Mouse (Mus musculus) regulatory T cell (primary cell): ENCODE measurements around the gene Pfkl.
"Not testable (repeated sequence)": the region's sequence is repeated elsewhere in the genome, so short reads cannot be mapped to it uniquely, and the experiment has no call there.

Experiments used
- in situ Hi-C: fragments of 300-600 bp; cut with MboI, MseI; formaldehyde crosslinking; loops from one replicate; pipeline ENCODE4 v1.15.1; 2025; ENCODE audit warnings: high pct_unique_total_duplicates

Pfkl gene

DNA sequence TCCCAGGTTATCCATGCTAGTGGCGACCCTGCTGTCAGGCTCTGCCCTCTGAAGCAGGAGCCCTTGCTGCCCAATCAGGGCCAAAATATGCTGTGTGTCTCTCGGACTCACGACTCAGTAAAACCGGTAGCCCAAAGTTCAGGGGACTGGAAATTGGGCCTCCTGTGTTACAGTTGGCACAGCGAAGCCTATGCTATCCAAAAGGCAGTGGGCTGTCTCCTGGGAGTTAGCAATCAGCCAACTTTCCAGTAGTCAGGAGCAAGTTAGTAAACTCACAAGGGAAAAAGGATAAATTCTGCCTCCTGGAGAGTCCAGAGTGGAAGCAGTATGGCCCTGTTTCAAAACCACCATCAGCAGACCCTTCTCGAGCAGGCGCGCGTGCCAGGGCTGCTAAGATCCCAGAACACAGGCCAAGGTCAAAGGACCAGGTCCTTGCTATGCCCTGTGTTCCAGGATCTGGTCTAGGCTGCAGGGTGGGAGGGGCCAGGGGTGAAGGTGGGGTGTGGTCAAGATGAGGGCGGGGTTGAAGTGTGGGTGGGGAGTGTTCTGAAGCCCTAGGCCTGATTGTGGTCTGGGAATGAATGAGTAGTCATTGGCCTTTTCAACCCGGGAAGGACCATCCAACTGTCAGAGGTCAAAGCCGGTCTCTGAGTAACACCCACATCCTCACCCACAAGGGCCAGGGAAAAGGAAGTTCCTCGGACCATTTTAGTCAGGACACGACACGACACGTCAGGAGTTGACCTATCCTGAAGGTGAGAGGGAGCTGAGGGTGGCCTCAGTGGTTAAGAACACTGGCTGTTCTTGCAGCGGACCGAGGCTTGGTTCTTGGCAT lies 3.0 kb upstream of the Pfkl start:
- in situ Hi-C loops: no loop called here

GRCm38 (mm10) chr10:78011116-78011515 lies 1.2 kb upstream of the Pfkl start:
- in situ Hi-C loops: not testable (repeated sequence)

- in situ Hi-C loops: no loop called here
These were observed 452 bp upstream of the Pfkl start for GRCm38 (mm10) chr10:78010335-78010734.

DNA sequence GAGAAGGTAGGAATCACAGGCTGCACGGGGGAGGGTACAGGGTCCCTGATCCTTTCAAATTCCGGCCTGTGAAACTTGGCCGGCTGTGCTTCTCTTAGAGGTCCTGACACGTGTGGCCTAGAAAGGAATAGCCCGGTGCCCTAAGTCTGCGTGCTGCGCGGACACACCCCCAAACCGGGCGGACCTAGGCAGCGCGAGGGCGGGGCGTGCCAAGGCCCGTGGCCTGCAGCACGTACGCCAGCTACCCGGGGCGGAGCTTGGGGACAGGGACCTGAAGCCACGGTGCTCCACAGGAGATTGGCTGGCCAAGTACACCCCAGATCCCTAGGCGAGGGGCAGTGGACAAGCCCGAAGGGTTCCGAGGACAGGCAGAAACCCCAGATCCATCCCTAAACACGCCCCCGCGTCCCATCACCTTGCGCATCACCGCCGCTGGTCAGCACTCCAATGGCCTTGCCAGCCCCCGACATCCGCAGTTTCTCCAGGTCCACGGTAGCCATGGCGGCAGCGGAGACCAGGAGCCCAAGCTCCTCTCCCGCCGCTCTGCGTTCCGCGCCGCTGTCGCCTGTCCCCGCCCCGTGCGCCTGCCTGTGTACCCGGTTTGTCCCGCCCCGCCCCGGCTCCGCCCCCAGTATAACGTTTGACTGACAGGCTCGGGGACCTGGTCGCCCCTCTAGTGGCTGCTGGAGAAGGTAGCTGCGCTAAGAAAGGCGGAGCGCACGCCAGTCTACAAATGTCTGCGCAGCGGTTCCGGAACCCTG lies 519 bp downstream of the Pfkl start:
- in situ Hi-C loops: no loop called here

- in situ Hi-C loops: no loop called here
These were observed 1.7 kb downstream of the Pfkl start for GRCm38 (mm10) chr10:78008169-78008568.

DNA sequence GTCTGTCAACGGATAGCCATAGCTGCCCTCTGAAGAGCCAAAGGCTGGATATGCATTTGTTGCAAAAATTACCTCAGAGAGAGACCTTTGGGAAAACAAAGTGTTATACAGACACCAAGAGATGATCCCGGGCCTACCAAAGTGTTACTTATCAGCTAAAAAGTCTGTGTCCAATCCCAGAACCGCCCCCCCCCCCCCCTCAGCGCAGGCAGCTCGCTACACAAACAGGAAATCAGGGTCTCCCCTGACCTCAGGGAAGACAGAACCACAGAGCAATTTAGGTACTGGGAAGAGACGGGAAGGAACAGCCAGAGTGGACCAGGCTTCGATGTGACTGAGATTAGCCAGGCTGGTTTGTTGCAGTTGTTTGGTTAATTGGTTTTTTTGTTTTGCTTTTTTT lies 2.7 kb downstream of the Pfkl start:
- in situ Hi-C loops: no loop called here

DNA sequence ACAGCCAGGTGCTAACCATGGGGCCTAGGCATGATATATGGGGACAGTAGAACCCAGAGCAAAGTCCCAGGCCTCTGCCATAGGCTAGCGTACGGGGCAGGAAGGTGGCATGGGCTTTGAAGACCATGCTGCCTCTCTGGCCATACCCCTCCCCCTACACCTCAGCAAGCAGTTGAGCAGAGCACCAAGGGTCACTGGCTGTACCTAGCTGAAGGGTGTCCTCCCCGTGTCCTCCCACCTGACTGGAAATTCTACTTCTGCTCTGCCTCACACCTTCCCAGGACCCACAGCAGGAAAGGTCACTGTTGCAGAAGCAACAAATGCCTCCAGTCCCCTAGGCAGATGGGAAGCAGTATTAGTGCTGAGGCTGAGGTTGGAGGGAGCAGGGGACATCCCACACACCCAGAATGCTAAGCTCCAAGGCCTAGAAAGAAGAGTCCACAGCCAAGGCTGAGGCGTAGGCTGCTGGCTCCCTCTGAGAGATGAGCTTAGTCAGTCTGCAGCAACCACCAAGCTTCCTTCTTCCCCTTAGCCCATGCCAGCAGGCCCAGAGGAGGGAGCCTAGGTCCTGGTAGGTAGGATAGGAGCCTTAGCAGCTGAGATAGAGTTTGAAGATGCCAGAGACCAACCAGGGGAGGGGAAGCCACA lies 4.0 kb downstream of the Pfkl start:
- in situ Hi-C loops: no loop called here

DNA sequence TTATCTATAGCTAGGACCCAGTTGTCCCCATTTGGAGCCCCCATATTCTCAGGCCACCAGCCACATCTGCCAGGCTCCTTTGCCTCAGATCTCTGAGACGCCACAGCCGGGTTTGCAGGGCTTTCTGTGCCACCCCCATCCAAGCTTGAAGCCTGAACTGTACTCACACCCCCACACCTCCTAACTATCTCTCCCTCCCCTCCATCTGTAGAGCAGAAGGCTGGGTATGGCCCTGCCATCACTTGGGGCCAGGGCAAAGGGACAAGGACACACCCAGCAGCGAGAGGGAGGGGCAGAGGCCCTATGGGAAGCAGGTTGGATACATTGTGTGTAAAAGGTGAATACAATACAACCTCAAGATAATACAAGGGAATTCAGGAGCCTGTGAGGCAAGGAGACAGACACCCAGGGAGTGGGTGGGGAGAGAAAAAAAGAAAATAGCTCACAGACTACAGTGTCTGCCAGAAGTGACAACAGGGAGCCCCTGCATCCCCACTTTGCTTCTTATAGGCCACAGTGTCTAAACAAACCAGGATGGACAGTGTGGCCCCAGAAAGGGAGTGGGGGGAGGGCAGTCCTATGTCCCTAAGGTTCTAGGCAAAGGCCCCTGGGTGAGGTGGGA lies 5.3 kb downstream of the Pfkl start:
- in situ Hi-C loops: no loop called here

- in situ Hi-C loops: no loop called here
These were observed 7.6 kb downstream of the Pfkl start for GRCm38 (mm10) chr10:78002316-78002715.

DNA sequence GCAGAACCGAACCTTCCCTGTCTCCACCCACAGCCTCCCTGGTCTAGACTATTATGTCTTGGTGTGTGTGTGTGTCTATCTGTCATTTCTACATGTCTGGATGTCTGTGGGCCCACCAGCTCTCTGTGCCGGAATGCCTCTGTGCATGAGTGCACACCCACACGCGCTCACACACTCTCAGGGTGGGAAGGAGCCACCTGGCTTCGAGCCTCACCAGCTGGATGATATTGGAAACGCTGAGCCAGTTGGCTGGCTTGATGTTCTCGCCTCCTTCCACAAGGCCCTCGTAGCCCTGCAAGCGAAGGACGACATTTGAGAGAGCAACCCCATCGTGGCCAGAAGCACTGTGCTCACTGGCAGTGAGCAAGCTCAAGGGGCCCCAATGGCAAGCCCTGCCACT lies 8.1 kb downstream of the Pfkl start:
- in situ Hi-C loops: no loop called here

GRCm38 (mm10) chr10:78000200-78000599 lies 9.7 kb downstream of the Pfkl start:
- in situ Hi-C loops: no loop called here

GRCm38 (mm10) chr10:77995639-77996038 lies 14.2 kb downstream of the Pfkl start:
- in situ Hi-C loops: no loop called here

GRCm38 (mm10) chr10:77985775-77986174 lies 24.1 kb downstream of the Pfkl start:
- in situ Hi-C loops: loop anchor here (5.0 kb wide), 1 partner anchor 1712 kb away; no protein-coding TSS in a partner anchor

DNA sequence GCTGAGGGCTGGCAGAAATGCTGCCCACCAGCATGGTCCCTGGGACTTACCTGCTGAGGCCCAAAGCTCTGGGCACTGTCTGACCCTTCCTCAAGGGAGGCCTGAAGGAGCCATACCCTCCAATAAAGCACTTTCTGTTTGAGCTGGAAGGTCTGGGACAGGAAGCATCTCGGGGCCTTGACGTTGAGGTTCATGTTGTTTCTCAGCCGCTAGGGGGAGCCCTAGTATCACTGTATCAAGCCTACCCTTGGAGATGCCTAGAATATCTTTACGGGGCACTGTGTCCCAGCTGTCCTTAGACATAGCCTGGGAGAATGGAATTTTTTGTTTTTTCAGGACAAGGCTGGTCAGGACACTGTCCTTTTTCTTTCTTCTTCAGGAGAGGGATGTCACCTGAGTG lies 25.2 kb downstream of the Pfkl start:
- in situ Hi-C loops: loop anchor here (5.0 kb wide), 1 partner anchor 1713 kb away; no protein-coding TSS in a partner anchor

GRCm38 (mm10) chr10:77978351-77979350 lies 31.2 kb downstream of the Pfkl start, which contains the start of gene 1810043G02Rik:
1810043G02Rik (plus strand) TSS chr10:77978524.
- in situ Hi-C loops: no loop called here

- in situ Hi-C loops: no loop called here
These were observed 33.3 kb downstream of the Pfkl start for GRCm38 (mm10) chr10:77976458-77977150.

DNA sequence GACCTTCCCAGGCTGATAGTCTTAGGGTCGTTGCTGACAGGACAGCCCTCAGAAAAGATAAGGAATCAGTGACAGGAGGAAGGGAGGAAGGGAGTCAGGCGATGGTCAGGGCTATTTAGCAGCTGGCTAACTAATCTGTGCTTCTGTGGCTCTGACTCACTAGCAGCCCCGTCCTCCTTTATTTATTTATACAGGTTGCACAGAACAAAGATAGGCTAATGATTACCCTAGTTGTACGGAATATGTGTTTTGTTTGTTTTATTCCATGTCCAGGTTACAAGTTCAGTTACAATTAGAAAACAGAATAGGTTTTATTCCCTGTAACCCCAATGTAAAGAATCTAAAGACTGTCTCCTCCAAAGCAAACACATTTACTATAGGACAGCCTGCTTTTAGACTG lies 34.2 kb downstream of the Pfkl start:
- in situ Hi-C loops: no loop called here

- in situ Hi-C loops: no loop called here
These were observed 35.1 kb downstream of the Pfkl start for GRCm38 (mm10) chr10:77974811-77975210.

GRCm38 (mm10) chr10:77974323-77974722 lies 35.6 kb downstream of the Pfkl start:
- in situ Hi-C loops: no loop called here
